Mouse (Mus musculus) induced T-regulatory cell, adult 2 months (primary cell): ENCODE data around the gene Macf1.
"Not testable (repeated sequence)": the region's sequence is repeated elsewhere in the genome, so short reads cannot be mapped to it uniquely, and the experiment has no call there.

Experiments used
- DNase-seq: peaks from one replicate; pipeline ENCODE4 v3.0.0-alpha.2; 2012; ENCODE audit warnings: low read depth

Gene Macf1

DNA sequence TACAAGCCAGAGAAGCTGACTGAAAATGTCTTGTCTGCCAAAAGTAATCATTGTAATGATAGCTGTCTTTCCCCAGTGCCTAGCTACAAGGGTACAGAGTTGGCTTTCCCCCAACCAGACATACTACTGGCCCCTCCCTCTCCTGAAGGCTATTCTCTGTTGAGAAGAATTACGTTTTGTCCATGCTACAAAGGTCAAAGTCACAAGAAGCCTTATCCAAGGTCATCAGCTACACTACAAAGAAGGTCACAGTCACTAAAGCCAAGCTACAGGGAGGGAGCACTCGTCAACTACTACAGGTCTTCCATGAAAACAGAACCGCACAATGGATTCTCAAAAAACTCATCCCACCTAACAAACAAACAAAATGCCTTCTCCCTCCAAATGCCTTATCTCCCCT, 49.7 kb downstream of the Macf1 start:
- DNase-seq: no peak

DNA sequence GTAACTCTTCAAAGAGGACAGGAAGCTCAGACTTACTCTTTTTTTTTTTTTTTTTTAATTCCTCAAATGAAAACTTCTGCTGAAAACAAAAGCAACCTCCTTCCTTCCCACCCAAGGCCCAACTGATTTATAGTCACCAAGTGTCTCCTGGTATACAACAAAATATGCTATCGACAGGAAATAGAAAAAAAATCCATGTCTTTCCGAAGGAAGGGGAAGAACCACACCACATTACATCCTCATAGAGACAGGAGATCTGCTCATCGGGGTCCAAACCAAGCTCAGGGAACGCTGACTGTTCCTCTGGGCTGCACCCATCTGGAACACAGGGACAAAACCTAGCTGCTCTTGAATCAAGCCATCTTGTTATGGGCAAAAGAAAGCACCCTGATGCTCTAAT, 50.3 kb downstream of the Macf1 start:
- DNase-seq: no peak

DNA sequence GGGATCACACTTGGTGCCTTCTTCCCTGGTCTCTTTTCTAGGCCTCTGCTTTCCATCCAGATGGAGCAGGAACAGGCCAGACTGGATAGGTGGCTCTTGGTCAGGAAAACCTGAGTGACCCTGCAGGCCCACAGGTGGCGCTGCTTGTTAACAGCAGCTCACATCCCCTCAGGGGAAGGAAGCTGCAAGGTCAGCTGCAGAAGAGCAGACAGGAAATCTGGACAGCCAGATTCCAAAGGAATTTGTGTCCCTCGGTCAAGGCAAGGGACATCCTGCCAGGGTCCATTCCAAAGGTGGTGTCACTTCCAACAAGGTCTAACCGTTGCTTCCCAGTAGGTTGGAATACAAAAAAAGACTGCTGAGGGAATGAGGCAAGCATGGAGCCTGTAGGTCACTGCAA, 50.8 kb downstream of the Macf1 start:
- peak; percentile 34 for DNase-seq

DNA sequence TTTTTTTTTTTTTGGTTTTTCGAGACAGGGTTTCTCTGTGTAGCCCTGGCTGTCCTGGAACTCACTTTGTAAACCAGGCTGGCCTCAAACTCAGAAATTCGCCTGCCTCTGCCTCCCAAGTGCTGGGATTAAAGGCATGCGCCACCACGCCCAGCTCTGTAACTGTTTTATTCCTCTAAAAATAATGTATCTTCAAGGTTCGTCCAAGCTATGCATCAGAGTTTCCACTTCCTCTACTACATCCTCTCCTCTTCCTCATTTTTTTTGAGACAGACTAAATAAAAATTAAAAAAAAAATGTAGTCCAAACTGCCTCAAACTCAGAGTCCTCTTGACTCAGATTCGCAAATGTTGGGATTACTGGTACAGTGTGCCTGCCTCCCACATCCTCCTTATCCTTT, 52.0 kb downstream of the Macf1 start:
- not testable (repeated sequence) for DNase-seq

DNA sequence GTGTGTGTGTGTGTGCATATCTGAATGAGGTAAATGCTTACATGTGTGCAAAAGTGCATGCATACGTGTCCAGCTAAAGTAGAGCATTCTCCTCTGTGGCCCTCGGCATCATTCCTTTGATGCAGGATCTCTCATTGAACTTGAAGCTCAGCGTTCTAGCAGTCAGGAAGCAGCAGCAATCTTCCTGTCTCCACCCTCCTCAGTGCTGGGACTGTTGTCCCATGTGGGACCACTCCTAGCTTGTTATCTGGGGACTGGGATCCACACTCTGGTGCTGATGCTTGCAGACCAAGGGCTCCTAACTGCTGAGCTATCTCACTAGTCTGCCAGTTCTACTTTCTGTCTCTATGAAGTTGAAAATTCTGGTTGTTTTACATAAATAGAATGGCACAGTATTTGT, 52.5 kb downstream of the Macf1 start:
- no peak for DNase-seq

DNA sequence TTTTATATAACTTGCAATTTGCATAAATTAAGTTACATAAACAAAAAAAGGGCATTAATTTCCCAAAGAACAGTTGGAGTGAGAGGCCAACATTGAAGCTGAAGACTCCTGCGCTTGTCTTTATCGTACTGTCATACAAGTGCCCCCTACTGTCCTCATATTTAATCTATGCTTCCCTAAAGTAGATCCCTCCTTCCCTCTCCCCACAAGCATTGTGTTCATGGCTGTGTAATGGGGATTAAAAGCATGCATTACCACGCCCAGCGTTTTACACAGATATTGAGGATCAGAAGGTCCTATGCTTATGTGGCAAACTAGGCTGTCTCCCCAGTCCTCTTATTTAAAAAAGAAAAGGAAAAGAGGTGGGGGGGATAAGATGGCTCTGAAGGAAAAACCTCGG, 56.5 kb downstream of the Macf1 start:
- DNase-seq: no peak

DNA sequence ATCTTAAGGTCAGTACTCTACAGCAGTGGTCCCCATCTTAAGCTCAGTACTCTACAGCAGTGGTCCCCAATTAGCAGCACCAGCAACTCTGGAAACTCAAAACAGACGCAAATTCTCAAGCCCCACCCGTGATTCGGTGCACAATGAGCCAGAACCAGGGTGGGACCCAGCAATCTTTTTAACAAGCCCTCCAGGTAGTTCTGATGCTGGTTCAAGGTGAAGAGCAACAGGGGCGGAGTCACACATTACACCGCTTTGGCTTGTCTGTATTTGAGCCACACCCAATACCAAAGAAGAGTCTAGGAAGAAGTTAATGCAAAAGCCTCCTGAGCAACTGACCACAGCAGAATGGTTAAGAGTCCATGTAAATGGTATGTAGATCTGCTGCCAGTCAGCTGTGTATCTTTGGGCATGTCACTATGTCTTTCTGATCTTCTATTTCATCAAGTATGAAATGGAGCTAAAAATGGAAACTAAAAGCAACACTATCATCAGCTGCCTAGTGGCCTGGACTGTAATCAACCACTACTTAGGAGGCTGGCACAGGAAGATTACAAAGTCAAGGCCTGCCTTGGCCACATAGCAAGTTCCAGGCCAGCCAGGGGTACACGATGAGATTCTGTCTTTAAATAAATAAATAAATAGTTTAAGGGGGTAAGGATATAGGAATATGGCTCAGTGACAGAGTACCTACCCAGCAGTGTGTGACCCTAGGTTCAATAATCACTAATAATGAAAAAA, 58.7 kb downstream of the Macf1 start:
- no peak for DNase-seq

DNA sequence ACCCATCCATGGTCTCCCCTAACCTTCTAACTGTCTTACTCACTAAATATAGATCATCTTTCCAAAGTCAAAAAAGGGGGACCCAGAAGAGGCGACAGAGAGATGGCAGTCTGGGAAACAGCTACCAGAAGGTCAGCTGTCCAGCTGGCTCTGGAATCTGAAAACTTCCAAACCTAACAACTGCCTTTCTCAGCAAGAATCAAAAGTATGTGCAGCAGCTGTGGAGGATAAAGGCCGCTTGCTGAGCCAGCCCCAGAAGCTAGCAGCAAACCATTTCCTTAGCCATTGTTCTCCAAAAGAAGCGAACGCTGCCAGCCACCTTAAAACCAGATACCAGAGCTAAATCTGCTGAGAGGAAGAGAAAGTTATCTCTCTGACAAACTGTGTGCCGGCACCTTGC, 59.7 kb downstream of the Macf1 start:
- DNase-seq: no peak

DNA sequence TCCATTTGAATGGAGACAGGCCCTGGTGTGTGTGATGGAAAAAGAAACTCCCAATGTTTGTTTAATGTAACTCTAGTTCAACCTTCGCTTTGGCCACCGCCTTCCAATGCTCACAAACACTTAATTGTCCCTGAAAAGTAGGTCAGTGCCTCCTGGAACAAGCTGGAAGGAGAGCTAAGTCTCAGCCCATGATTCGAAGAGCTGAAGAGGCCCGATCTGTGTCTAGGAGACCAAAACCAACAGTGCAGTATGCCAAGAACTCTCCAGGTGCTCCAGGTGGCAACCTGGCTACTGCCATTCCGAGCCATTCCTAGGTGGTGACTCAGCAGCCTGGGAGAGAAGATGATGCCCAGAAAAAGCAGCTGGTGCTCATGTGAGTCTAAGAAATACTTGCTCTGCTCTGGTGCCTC, 60.4 kb downstream of the Macf1 start:
- no peak for DNase-seq

DNA sequence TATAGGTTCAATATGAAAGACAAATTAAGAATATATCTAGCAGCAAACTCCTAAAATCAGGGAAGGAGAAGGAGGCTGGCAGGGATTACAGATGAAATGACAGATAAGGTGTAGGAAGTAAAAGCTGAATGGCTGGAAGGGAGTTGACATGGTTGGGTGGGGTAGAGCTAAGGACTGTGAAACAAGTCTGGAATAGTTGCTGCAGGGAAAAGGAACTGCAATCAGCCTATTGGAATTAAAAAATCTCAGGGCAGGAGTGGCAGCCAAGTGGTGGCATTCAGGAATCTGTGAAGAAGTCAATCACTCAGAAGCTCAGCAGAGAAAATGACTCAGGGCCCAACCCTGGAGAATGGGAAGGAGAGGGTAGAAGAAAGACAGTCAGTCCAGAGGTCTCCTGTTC, 62.4 kb downstream of the Macf1 start:
- no peak for DNase-seq

DNA sequence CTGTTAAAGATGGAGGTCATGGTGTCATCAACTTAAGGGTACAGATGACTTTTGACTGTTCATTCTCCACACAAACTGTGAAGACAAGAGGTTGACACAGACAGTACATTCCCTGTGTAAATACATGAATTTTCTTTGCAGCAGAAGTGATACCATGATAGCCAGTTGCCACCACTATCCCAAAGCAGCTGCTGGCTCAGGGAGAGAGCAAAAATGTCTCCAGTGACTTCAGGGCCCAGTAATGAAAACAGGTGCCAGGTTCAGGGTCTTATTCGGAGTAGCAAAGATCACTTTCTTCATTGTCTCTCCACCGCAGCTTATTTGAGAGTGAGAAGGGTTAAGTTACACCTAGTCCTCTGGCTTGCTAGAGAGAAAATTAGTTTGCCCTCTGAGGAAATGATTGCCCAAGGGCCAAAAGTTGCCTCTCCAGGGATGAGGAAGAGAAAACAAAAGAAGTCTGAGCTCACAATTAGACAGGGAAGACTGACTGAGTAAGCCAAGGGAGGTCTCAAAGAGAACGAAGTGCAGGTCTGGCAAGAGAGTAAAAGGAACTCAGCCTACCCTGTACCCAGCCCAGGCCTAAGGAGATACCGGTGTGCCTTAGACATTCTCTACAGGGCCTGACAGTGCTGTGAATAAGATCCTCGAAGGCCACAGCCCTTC, 66.3 kb downstream of the Macf1 start:
- no peak for DNase-seq

DNA sequence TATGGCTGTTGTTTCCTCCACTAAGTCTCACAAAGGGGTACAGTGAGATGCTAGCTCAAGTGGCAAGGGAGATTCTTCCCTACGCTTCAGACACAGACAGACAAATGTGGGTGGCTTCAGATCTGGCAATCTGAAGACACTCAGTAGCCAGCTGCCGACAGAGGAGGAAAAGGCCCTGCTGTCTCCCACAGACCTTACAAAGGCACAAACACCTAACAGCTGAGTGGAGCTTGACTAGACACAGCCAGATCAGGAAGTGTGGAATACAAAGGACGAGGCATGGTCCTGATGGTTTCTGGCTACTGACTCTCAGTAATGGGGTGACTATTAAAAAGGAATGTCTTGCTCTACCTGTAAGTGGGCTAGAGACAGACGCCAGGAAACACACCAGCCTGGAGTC, 67.2 kb downstream of the Macf1 start:
- no peak for DNase-seq

DNA sequence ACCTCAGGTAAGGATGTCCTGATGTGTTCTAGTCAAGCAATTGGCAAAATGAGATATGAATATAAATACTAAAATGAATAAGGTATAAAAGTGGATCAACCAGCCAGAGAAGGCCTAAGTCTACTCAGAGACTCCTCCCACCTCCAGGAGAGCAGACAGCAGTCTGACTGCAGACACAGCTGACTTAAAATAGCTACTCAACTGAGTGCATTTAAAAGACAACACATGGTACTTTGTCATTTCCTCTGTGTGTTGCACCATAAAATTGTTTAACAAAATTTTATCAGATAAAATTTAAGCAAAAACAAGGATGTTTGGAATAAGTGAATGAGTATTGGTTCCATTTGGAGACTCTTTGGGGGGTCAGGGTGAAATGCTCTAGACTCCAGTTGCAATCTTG, 67.7 kb downstream of the Macf1 start:
- no peak for DNase-seq

DNA sequence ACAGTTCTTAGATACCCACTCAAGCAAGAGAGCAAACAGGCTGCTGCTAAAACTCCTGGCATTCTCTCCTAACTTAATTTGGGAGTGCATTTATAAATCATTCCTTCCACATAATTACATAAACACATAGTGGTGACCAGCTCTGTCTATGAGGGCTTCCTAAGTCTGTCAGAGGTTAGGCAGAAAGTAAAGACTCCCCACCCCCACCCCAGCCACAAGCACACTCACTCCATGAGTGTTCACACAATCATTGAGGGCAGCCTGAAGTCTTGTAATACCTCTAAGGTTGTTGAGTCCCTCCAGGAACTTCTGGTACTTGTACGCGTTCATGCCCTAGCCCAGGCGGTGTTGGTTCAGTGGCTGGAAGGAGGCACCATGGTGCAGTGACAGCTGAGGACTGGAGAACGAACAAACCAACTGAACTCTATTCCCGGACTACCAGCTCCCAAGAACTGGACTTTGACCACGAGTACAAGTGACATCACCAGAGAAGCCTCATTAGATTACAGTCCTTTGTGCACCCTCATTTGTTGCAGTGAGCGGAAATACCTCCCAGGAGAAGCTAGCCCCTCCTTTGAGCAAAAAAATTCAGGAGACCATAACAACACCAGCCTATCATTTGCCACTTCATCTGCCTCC, 70.7 kb downstream of the Macf1 start:
- DNase-seq: no peak

DNA sequence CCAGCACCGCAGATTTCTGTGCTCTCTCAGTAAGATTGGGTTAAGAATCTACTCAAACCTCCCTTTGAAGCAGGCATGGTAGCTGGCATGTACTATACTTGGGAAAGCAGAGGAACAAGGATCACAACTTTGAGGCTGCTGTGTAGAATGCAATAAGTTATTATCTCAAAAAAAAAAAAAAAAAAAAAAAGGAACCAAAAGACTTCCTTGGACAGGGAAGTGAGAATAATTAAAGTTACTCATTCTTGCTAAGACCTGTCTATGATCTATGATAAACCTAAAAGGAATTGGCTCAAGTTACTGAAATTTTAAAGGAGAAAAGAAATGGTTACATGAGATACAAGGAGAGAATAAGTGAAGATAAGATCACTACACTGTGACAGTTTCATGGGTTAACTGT, 72.2 kb downstream of the Macf1 start:
- DNase-seq: no peak

DNA sequence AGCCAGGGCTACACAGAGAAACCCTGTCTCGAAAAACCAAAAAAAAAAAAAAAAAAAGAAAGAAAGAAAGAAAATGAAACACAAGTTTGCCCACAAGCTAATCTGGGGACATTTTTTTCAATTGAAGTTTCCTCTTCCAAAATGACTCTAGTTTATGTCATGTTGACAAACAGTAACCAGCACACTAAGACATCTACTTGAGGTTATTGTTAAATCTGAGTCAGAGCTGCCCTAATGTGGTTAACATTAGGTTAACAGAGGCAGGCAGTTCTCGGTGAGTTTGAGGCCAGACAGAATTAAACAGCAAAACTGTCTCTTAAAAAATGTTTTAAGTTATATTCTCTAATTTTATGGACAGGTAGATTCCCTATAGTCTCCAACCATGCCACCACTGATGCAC, 72.9 kb downstream of the Macf1 start:
- peak; percentile 53 for DNase-seq

DNA sequence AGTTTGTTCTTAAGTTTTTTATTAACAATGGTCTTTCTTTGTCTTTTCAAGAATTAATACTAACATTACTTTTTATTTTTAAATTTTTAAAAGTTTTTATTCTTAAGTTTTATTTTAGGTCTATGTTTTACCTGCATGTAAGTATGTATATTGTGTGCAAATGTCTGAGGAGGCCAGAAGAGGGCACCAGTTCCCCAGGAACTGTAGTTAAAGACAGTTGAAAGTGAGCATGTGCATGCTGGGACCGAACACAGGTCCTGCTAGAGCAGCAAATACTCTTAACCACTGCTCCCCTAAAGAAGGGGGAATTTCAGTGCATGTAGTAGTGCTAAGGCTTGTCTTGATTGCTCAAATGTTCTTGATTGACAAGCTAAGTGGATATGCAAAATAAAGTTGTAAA, 77.0 kb downstream of the Macf1 start:
- DNase-seq: peak; percentile 58

DNA sequence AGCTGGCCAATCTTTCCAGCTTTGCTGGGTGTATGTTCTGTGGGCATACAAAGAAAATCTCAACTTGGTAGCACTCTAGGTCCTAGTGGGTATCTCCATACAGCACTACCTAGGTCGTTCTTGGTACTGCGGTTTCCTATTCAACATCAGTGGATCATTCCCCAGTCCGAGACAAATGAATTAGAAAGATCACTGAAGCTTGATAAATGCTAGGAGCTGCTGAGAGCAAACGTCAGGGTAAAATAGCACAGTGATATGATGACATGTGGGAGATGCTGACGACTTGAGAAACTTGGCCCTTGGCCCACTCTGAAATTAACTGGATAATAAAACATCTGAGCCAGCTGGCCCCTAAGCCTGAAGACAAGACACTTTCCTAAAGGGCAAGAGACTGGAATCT, 78.2 kb downstream of the Macf1 start:
- DNase-seq: no peak

DNA sequence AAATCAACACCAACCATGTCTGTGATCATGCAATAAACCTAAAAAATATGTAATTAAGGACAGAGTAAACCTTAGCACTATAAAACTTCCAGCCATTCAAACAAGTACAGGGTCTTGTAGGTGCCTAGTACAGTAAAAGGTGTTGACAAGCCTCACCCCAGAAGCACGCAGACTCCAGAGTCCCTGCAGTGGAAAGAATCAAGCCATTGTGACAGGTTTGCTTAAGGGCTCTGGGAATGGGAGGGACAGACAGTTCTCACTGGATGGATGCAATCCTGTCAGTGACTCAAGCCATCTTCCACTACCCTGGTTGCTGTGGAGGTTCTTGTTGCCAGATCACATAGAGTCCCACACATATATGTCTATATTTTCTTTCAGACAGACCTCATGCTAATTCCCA, 78.9 kb downstream of the Macf1 start:
- no peak for DNase-seq

DNA sequence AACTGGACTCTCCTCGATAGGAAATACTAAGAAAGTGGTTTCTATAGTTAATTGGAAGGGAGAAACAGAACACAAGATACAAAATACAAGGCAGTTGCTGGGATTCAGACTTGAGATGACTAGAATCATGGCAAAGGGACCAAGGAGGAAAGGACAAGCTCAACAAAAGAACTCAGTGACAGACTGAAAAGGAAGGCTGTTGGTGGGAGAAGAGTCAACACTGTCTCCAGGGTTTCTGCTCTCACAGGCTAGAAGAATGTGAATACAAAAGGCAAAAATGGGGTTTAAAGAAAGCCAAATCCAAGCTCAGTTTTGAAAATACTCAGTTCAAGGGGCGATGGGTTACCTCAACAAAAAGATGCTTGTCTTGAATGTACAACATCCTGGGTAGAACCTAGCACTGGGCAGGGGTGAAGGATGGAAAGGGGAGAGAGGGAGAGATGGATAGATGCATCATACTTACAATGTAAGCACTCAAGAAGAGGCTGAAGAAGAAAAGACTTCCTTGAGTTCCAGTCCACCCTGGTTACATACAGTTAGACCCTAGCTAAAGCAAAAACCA, 81.4 kb downstream of the Macf1 start:
- DNase-seq: no peak

DNA sequence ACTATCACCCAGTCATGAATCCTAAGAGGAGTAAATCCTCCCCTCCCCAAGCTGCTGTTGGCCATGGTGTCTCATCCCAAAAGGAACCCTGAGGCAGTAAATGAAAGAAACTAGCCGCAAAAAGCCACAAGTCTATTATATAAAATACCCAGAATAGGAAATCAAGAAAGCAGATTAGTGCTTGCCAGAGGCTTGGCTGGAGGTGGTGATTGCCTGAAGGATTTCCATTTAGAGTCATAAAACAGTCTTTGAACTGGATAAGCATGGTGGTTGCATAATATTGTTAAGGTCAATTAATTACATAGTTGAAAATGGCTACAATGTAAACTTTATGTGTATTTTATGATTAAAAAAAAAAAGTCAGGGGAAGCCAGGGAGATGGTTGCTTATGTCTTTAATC, 83.1 kb downstream of the Macf1 start:
- DNase-seq: no peak

DNA sequence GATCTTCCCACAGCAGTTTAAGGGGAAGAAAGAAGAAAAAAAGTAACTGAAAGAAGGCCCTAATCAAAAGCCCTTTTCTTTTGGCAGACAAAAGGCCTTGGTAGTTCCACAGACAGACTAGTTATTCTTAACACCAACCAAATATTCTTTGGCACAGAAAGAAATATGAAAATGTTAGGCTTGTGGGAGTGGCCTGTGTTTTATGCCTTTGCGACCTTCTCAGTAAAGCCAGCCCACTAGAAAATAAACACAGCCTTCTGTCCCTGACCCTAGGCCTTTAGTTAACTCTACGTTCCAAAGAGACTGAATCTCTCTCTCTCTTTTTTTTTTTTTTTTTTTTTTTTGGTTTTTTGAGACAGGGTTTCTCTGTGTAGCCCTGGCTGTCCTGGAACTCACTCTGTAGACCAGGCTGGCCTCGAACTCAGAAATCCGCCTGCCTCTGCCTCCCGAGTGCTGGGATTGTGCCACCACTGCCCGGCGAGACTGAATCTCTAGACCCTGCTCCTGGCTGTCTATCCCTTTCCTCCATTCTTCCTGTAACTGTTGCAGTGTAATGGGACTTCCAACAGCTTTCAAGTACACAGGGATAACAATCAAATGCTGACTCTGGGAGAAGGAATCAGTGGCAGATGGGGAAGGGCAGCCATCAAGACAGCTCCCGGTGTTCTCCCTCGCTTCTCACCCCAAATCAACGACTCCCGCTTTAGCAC, 85.5 kb downstream of the Macf1 start:
- DNase-seq: no peak

DNA sequence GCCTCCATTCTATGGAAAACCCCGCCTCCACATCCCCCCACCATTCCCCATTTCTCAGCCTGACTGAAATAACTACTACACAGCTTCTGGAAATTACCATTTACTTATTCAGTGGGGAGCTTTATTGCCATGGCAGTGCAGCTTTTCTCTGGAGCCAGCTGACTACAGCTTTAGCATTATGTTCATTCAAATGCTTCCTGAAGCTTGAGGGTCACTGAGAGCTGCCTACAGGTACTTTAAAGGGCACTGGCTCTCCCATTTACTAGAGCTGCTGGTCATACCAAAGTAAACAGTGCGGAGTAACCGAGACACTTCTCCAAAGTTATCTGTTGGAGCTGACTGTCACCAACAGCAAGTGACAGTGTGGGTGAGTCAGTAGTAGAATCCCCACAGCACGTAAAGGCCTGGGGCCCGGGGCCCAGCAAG, 89.8 kb downstream of the Macf1 start:
- DNase-seq: no peak
